Mouse (Mus musculus) megakaryocyte progenitor cell, adult 5-6 weeks (primary cell): ENCODE measurements around the gene Klrc1. TPM values are rescaled to one million over a fixed set of nuclear protein-coding genes. Genes with fewer than 3 reads are reported as not detected.
"Not testable (repeated sequence)": the region's sequence is repeated elsewhere in the genome, so short reads cannot be mapped to it uniquely, and the experiment has no call there.

Experiments used
- ATAC-seq: replicated peaks from 2 replicates; pipeline ENCODE4 v1.8.0; 2016; ENCODE audit warnings: mild to moderate bottlenecking, moderate TSS enrichment, inconsistent platforms; ENCODE audit not compliant: poor library complexity
- total RNA-seq, 2 experiments: library from RNA; stranded (forward) in 1 of 2; stranded (reverse) in 1 of 2; fragments of 157-497, 149-512 nt in 1 of 2; fragments of 200-1000 nt in 1 of 2; gene quantifications; 2 replicates each; pipeline versions ENCODE4 v1.2.3 to v1.2.4; 2015 to 2017

The Klrc1 gene
- 0.17 and 0.44 TPM in 2 replicates for total RNA-seq (2015)
- total RNA-seq (2017): 0.87 TPM in 1 of 2 replicates, not detected in the other

- no peak for ATAC-seq
These were observed at the start of gene Klrc1 for GRCm38 (mm10) chr6:129678873-129679272. Klrc1 (minus strand) TSS chr6:129678973.

- peak; percentile 71 for ATAC-seq
These were observed 48.5 kb upstream of the Klrc1 start for GRCm38 (mm10) chr6:129727237-129727636.

DNA sequence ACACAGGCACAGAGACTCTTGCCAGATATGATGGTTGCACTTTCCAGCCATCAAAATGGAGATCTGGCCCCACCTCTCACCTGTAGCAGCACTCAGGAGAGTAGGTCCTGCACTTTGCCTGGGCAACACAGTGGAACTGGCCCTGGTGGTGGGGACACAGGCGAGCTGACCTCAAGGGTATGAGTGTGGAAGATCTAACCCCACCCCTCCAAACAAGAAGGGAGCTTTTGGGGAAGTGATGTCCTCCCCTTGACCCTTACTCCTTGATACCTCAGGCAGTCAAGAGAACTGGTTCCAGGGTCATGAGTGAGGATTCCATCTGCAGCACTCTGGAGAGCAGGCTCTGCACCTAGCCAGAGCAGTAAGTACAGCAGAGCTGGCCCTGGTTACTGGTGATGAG lies 42.6 kb upstream of the Klrc1 start:
- 0 out of 2 replicates have a peak, but pooled peaks have one; percentile 11 for ATAC-seq

- no peak for ATAC-seq
These were observed 41.7 kb upstream of the Klrc1 start for GRCm38 (mm10) chr6:129720487-129720886.

GRCm38 (mm10) chr6:129717032-129717431 lies 38.3 kb upstream of the Klrc1 start, which contains the start of gene Klri1:
Klri1 (minus strand) TSS chr6:129717132.
- ATAC-seq: no peak

GRCm38 (mm10) chr6:129713566-129713965 lies 34.8 kb upstream of the Klrc1 start:
- peak; percentile 98 for ATAC-seq

DNA sequence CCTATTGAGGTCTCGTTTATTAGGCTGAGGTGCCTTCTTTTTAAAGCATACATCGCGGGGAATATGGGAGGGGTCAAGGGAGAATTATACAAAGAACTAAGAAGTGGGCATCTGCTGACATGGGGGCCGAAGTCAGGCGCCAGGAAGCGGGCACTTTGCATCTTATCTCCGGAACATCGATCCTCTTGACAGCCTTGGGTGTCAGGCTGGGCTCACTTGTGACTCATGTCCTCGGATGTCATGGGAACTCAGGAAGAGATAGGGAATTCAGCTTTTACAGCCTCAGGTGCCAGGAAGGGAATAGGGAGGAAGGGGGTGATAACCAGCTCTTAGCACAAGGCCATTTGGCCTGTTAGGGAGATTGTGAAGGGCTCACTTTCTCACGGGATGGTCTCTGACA lies 12.7 kb upstream of the Klrc1 start:
- ATAC-seq: not testable (repeated sequence)

- peak; percentile 54 for ATAC-seq
These were observed 1.6 kb upstream of the Klrc1 start for GRCm38 (mm10) chr6:129680379-129680778.

- not testable (repeated sequence) for ATAC-seq
These were observed 17.5 kb downstream of the Klrc1 start for GRCm38 (mm10) chr6:129661301-129661700.

DNA sequence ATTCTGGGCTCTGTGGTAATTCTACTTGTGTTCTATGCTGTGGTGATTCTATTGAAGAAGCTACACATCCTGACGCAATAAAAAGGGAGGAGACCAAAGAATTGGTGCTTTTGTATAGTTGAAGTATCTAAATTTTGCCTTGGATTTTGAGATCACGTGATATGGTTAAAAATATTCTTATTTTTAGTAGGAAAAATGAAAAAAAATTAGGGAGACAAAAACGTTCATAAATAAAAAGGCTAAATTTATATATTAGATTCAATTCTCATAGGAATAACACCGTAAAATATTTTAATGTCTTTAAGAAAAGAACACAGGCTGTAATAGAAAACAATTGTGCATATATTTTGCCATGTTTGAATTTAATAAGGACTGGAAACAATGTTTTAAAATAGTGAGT lies 18.2 kb downstream of the Klrc1 start, which contains the start of gene Klrc2:
TSS of gene Klrc2 (minus strand) at position 101 of the 400 bp plus-strand sequence.
- ATAC-seq: 0 out of 2 replicates have a peak, but pooled peaks have one; percentile 29

DNA sequence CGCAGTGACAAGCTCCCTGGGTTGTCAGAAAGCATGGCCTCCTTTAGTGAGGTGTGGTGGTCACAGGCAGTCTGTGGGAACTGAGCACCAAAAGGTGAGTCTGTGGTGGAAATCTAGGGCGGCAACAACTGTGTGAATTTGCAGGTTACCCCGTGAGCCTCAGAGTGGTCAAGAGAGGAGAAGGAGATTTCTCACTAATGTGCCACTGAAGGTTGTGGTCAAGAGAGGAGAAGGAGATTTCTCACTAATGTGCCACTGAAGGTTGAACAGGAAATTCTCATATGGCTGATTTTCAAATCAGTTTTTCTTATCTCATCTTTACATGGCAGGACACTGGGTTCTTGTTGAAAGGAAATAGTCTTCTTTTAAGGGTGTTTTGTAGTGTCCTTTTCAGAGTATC lies 34.7 kb downstream of the Klrc1 start:
- not testable (repeated sequence) for ATAC-seq

GRCm38 (mm10) chr6:129643237-129643636 lies 35.5 kb downstream of the Klrc1 start, which contains the start of gene Klrc3:
Klrc3 (minus strand) TSS chr6:129643337.
- not testable (repeated sequence) for ATAC-seq

DNA sequence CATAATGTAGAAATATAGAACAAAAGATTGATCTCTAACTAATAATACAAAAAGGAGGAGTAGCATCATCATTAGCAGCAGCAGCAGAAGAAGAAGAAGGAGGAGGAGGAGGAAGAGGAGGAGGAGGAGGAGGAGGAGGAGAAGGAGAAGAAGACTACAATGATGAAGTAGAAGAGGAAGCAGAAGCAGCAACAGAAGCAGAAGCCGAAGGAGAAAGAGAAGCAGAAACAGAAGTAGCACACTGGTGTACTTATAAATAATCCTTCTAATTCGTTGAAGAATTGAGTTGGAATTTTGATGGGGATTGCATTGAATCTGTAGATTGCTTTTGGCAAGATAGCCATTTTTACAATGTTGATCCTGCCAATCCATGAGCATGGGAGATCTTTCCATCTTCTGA lies 47.7 kb downstream of the Klrc1 start:
- 0 out of 2 replicates have a peak, but pooled peaks have one; percentile 42 for ATAC-seq

DNA sequence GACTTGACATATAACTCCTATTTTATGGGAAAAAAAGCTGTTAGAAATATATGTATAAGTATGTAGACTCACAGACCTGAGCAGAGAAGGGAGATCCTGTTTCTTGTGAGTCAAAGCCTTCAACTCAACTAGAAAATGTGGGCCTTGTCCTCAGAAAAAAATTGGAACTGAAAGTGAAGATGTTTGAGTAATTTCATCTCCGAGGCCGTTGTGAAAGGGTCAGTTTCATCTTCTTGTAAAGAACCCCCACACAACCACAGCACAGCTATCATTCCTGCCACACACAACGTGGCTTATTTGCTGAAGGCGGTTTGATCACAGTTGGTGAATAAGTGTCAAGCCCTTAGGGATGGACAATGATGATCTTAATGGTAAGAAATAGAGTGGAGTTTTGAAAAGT lies 55.0 kb downstream of the Klrc1 start, which contains the start of gene Klrk1:
TSS of gene Klrk1 (minus strand) at position 130 of the 400 bp plus-strand sequence.
- ATAC-seq: peak; percentile 80

Other genes starting within 250 kb of the Klrc1 start
- gene Clec1a, start 227.0 kb downstream of the Klrc1 start, total RNA-seq (2015): 0.12 TPM in 1 of 2 replicates, not detected in the other
- gene Clec1a, start 227.0 kb downstream of the Klrc1 start, total RNA-seq (2017): 0.12 and 0.78 TPM in 2 replicates
- 31.6 and 33.4 TPM in 2 replicates for gene Olr1, start 171.8 kb downstream of the Klrc1 start, total RNA-seq (2015)
- 17.3 and 51.7 TPM in 2 replicates for gene Olr1, start 171.8 kb downstream of the Klrc1 start, total RNA-seq (2017)
- 0.10 TPM in 1 of 2 replicates, not detected in the other for gene Tmem52b, start 166.4 kb downstream of the Klrc1 start, total RNA-seq (2015)
- 0.12 and 1.1 TPM in 2 replicates for gene Tmem52b, start 166.4 kb downstream of the Klrc1 start, total RNA-seq (2017)
- gene Gabarapl1, start 145.8 kb downstream of the Klrc1 start, total RNA-seq (2015): 19.0 and 19.4 TPM in 2 replicates
- gene Gabarapl1, start 145.8 kb downstream of the Klrc1 start, total RNA-seq (2017): 45.5 and 62.8 TPM in 2 replicates
- gene Klre1, start 101.1 kb downstream of the Klrc1 start, total RNA-seq (2015): 0.49 TPM in 1 of 2 replicates, not detected in the other
- not detected in 2 replicates for gene Klre1, start 101.1 kb downstream of the Klrc1 start, total RNA-seq (2017)
- gene Klrd1, start 87.2 kb downstream of the Klrc1 start, total RNA-seq (2015): 0.78 TPM in 1 of 2 replicates, not detected in the other
- 2.3 and 2.5 TPM in 2 replicates for gene Klrd1, start 87.2 kb downstream of the Klrc1 start, total RNA-seq (2017)
- 5.7 and 8.2 TPM in 2 replicates for gene Klrk1, start 55.1 kb downstream of the Klrc1 start, total RNA-seq (2015)
- 11.8 and 12.2 TPM in 2 replicates for gene Klrk1, start 55.1 kb downstream of the Klrc1 start, total RNA-seq (2017)
- gene Klrc3, start 35.6 kb downstream of the Klrc1 start, total RNA-seq (2015): not detected in 2 replicates
- not detected in 2 replicates for gene Klrc3, start 35.6 kb downstream of the Klrc1 start, total RNA-seq (2017)
- not detected in 2 replicates for gene Klrc2, start 18.3 kb downstream of the Klrc1 start, total RNA-seq (2015)
- gene Klrc2, start 18.3 kb downstream of the Klrc1 start, total RNA-seq (2017): not detected in 2 replicates
- not detected in 2 replicates for gene Klri1, start 38.2 kb upstream of the Klrc1 start, total RNA-seq (2015)
- gene Klri1, start 38.2 kb upstream of the Klrc1 start, total RNA-seq (2017): not detected in 2 replicates
- gene Klri2, start 61.5 kb upstream of the Klrc1 start, total RNA-seq (2015): 0.15 TPM in 1 of 2 replicates, not detected in the other
- gene Klri2, start 61.5 kb upstream of the Klrc1 start, total RNA-seq (2017): under 0.01 TPM in 1 of 2 replicates, not detected in the other
- not detected in 2 replicates for gene Gm156, start 105.3 kb upstream of the Klrc1 start, total RNA-seq (2015)
- not detected in 2 replicates for gene Gm156, start 105.3 kb upstream of the Klrc1 start, total RNA-seq (2017)
- not detected in 2 replicates for gene Gm17631, start 183.7 kb upstream of the Klrc1 start, total RNA-seq (2015)
- gene Gm17631, start 183.7 kb upstream of the Klrc1 start, total RNA-seq (2017): not detected in 2 replicates
- 0.20 and 0.66 TPM in 2 replicates for gene Klra17, start 197.7 kb upstream of the Klrc1 start, total RNA-seq (2015)
- gene Klra17, start 197.7 kb upstream of the Klrc1 start, total RNA-seq (2017): 0.44 and 0.54 TPM in 2 replicates
- not detected in 2 replicates for gene Klra5, start 238.7 kb upstream of the Klrc1 start, total RNA-seq (2015)
- gene Klra5, start 238.7 kb upstream of the Klrc1 start, total RNA-seq (2017): not detected in 2 replicates